Mouse (Mus musculus) forebrain, embryonic 16.5 days (tissue): Measurements from ENCODE around the gene Samd5. TPM values are rescaled to one million over a fixed set of nuclear protein-coding genes. Genes with fewer than 3 reads are reported as not detected.

Source experiments
- ATAC-seq: fragments of 200-750 bp; cut with Nextera tagmentation; 2 replicates; pipeline ENCODE4 v1.8.0; 2017; ENCODE audit warnings: mild to moderate bottlenecking, moderate library complexity
- H3K27ac ChIP-seq: fragments of 300-500 bp; sonication (generic); 2 replicates; pipeline ENCODE4 v1.5.1; 2014; ENCODE audit warnings: low read length, control low read depth
- H3K27me3 ChIP-seq: fragments of 300-500 bp; sonication (generic); replicated peaks from 2 replicates; pipeline ENCODE4 v1.6.1; 2014; ENCODE audit warnings: low read length; ENCODE audit not compliant: control insufficient read depth, insufficient read depth
- H3K36me3 ChIP-seq: fragments of 300-500 bp; sonication (generic); 2 replicates; pipeline ENCODE4 v1.6.1; 2014; ENCODE audit not compliant: control insufficient read depth, insufficient read depth
- H3K4me1 ChIP-seq: fragments of 300-500 bp; sonication (generic); replicated peaks from 2 replicates; pipeline ENCODE4 v1.6.1; 2014; ENCODE audit warnings: low read length; ENCODE audit not compliant: control insufficient read depth, insufficient read depth
- H3K4me2 ChIP-seq: fragments of 300-500 bp; sonication (generic); 2 replicates; pipeline ENCODE4 v1.6.1; 2014; ENCODE audit warnings: mild to moderate bottlenecking, low read length, control low read depth
- H3K4me3 ChIP-seq: fragments of 300-500 bp; sonication (generic); replicated peaks from 2 replicates; pipeline ENCODE4 v1.5.1; 2014; ENCODE audit warnings: mild to moderate bottlenecking, low read length, control low read depth
- H3K9ac ChIP-seq: fragments of 300-500 bp; sonication (generic); replicated peaks from 2 replicates; pipeline ENCODE4 v1.6.1; 2014; ENCODE audit warnings: low read depth, low read length, control low read depth
- H3K9me3 ChIP-seq: fragments of 300-500 bp; sonication (generic); 2 replicates; pipeline ENCODE4 v1.6.1; 2016; ENCODE audit warnings: low read length; ENCODE audit not compliant: control insufficient read depth
- WGBS: fragments of 180-500 bp; shearing (Covaris S2); extraction: QIAGEN DNeasy Blood & Tissue Kit; methylation state at CpG from one replicate; pipeline ENCODE4 v1.1.7; 2014; 5-methylcytosine and 5-hydroxymethylcytosine counted together
- polyA plus RNA-seq: library from polyadenylated mRNA; unstranded; fragments of >200 nt; fragmentation: Nextera tagmentation; extraction: Ambion mirVana; gene quantifications from 2 replicates; pipeline ENCODE4 v1.2.1, GENCODE M21; 2015

Gene Samd5
- polyA plus RNA-seq, result 3.4 and 4.1 TPM in 2 replicates

- H3K9ac ChIP-seq, result peak within 1 kb of the TSS; percentile 69
- peaks cover 10% of the 10 kb centered on the region for H3K27me3 ChIP-seq
- peak within 1 kb of the TSS; percentile 96 for H3K4me2 ChIP-seq
- peak; percentile 78 for ATAC-seq
- peaks cover 27% of the 10 kb centered on the region for H3K4me1 ChIP-seq
- no peaks in the 10 kb centered on the region for H3K9me3 ChIP-seq
- under 1% methylated on average over 81 of the region's 91 CpGs for WGBS
- peak within 1 kb of the TSS; percentile 71 for H3K4me3 ChIP-seq
- H3K27ac ChIP-seq, result peak within 1 kb of the TSS; percentile 30
- no peaks in the 10 kb centered on the region for H3K36me3 ChIP-seq
These were observed at the start of gene Samd5 for GRCm38 (mm10) chr10:9674561-9675521. Gene Samd5, minus strand, starts transcription at chr10:9675208.

- Histone ChIP-seq H3K36me3 (no peaks in the 10 kb centered on the region), H3K27me3 (no peaks in the 10 kb centered on the region), H3K4me1 (no peaks in the 10 kb centered on the region), H3K4me3 (no peak overlapping the region), H3K9me3 (no peaks in the 10 kb centered on the region), H3K9ac (no peak overlapping the region), H3K27ac (no peak overlapping the region), H3K4me2 (no peak overlapping the region)
- ATAC-seq, result no peak
- 86% methylated on average over 11 of the region's 11 CpGs for WGBS
These were observed 47.7 kb upstream of the Samd5 start for GRCm38 (mm10) chr10:9722519-9723303.

GRCm38 (mm10) chr10:9720027-9720426 is 45.0 kb upstream of the Samd5 start:
- Histone ChIP-seq H3K4me3 (no peak overlapping the region), H3K9me3 (no peaks in the 10 kb centered on the region), H3K4me1 (no peaks in the 10 kb centered on the region), H3K4me2 (no peak overlapping the region), H3K9ac (no peak overlapping the region), H3K27ac (no peak overlapping the region), H3K27me3 (no peaks in the 10 kb centered on the region), H3K36me3 (no peaks in the 10 kb centered on the region)
- ATAC-seq, result no peak
- 75% methylated on average over 5 of the region's 5 CpGs for WGBS

- H3K4me1 ChIP-seq, result no peaks in the 10 kb centered on the region
- no peaks in the 10 kb centered on the region for H3K9me3 ChIP-seq
- no peaks in the 10 kb centered on the region for H3K27me3 ChIP-seq
- no peak for ATAC-seq
- H3K4me2 ChIP-seq, result no peak overlapping the region
- no peaks in the 10 kb centered on the region for H3K36me3 ChIP-seq
- no peak overlapping the region for H3K4me3 ChIP-seq
- H3K9ac ChIP-seq, result no peak overlapping the region
- 75% methylated on average over 5 of the region's 5 CpGs for WGBS
- H3K27ac ChIP-seq, result no peak overlapping the region
These were observed 43.1 kb upstream of the Samd5 start for GRCm38 (mm10) chr10:9718086-9718485.

GRCm38 (mm10) chr10:9704956-9705355 is 29.9 kb upstream of the Samd5 start:
- H3K4me1 ChIP-seq, result no peaks in the 10 kb centered on the region
- no peak overlapping the region for H3K9ac ChIP-seq
- H3K27me3 ChIP-seq, result no peaks in the 10 kb centered on the region
- no peak overlapping the region for H3K27ac ChIP-seq
- no peak overlapping the region for H3K4me3 ChIP-seq
- 19% methylated on average over 1 of the region's 1 CpGs for WGBS
- no peaks in the 10 kb centered on the region for H3K36me3 ChIP-seq
- H3K4me2 ChIP-seq, result no peak overlapping the region
- no peak for ATAC-seq
- H3K9me3 ChIP-seq, result no peaks in the 10 kb centered on the region

GRCm38 (mm10) chr10:9699071-9699761 is 24.2 kb upstream of the Samd5 start:
- ATAC-seq, result no peak
- 92% methylated on average over 22 of the region's 22 CpGs for WGBS
- no peak overlapping the region for H3K9ac ChIP-seq
- no peak overlapping the region for H3K4me3 ChIP-seq
- no peaks in the 10 kb centered on the region for H3K36me3 ChIP-seq
- peaks cover 6% of the 10 kb centered on the region; the same call in 1 of the 2 replicates for H3K4me1 ChIP-seq
- no peak overlapping the region for H3K27ac ChIP-seq
- H3K4me2 ChIP-seq, result no peak overlapping the region
- no peaks in the 10 kb centered on the region for H3K27me3 ChIP-seq
- no peaks in the 10 kb centered on the region for H3K9me3 ChIP-seq

GRCm38 (mm10) chr10:9698141-9698540 is 23.1 kb upstream of the Samd5 start:
- Histone ChIP-seq H3K4me2 (no peak overlapping the region), H3K4me3 (no peak overlapping the region), H3K36me3 (no peaks in the 10 kb centered on the region), H3K4me1 (peaks cover 6% of the 10 kb centered on the region; the same call in 1 of the 2 replicates), H3K27me3 (no peaks in the 10 kb centered on the region), H3K9ac (no peak overlapping the region), H3K9me3 (no peaks in the 10 kb centered on the region), H3K27ac (no peak overlapping the region)
- no peak for ATAC-seq
- 80% methylated on average over 9 of the region's 9 CpGs for WGBS

- H3K9ac ChIP-seq, result no peak overlapping the region
- peaks cover 6% of the 10 kb centered on the region; the same call in 1 of the 2 replicates for H3K4me1 ChIP-seq
- H3K27me3 ChIP-seq, result no peaks in the 10 kb centered on the region
- 8% methylated on average over 6 of the region's 6 CpGs for WGBS
- no peak overlapping the region for H3K4me3 ChIP-seq
- no peak for ATAC-seq
- no peak overlapping the region for H3K4me2 ChIP-seq
- no peak overlapping the region for H3K27ac ChIP-seq
- no peaks in the 10 kb centered on the region for H3K9me3 ChIP-seq
- no peaks in the 10 kb centered on the region for H3K36me3 ChIP-seq
These were observed 21.6 kb upstream of the Samd5 start for GRCm38 (mm10) chr10:9696543-9697141.
